Mouse (Mus musculus) stomach, embryonic 15.5 days (tissue): ENCODE data around the gene Laptm5. TPM values are rescaled to one million over a fixed set of nuclear protein-coding genes. Genes with fewer than 3 reads are reported as not detected.

Experiments used
- ATAC-seq: fragments of 200-750 bp; cut with Nextera tagmentation; 2 replicates; pipeline ENCODE4 v1.8.0; 2017; ENCODE audit warnings: low read depth, moderate number of reproducible peaks, moderate TSS enrichment; ENCODE audit not compliant: insufficient read depth, low FRiP score
- H3K27ac ChIP-seq: fragments of 300-500 bp; sonication (generic); 2 replicates; pipeline ENCODE4 v1.5.1; 2015; ENCODE audit warnings: mild to moderate bottlenecking, inconsistent platforms
- H3K27me3 ChIP-seq: fragments of 300-500 bp; sonication (generic); replicated peaks from 2 replicates; pipeline ENCODE4 v1.6.1; 2015; ENCODE audit warnings: inconsistent platforms
- H3K36me3 ChIP-seq: fragments of 300-500 bp; sonication (generic); 2 replicates; pipeline ENCODE4 v1.6.1; 2015; ENCODE audit warnings: inconsistent platforms
- H3K4me1 ChIP-seq: fragments of 300-500 bp; sonication (generic); 2 replicates; pipeline ENCODE4 v1.6.1; 2015; ENCODE audit warnings: inconsistent platforms
- H3K4me2 ChIP-seq: fragments of 300-500 bp; sonication (generic); 2 replicates; pipeline ENCODE4 v1.6.1; 2015; ENCODE audit warnings: mild to moderate bottlenecking, inconsistent platforms
- H3K4me3 ChIP-seq: fragments of 300-500 bp; sonication (generic); replicated peaks from 2 replicates; pipeline ENCODE4 v1.5.1; 2015; ENCODE audit warnings: inconsistent platforms
- H3K9ac ChIP-seq: fragments of 300-500 bp; sonication (generic); 2 replicates; pipeline ENCODE4 v1.6.1; 2015; ENCODE audit warnings: inconsistent platforms
- H3K9me3 ChIP-seq: fragments of 300-500 bp; sonication (generic); 2 replicates; pipeline ENCODE4 v1.6.1; 2016; ENCODE audit warnings: inconsistent platforms
- WGBS: fragments of 180-500 bp; shearing (Covaris S2); methylation state at CpG from one replicate; pipeline ENCODE4 v1.1.7; 2015; 5-methylcytosine and 5-hydroxymethylcytosine counted together
- polyA plus RNA-seq: library from polyadenylated mRNA; unstranded; fragments of >200 nt; fragmentation: Nextera tagmentation; extraction: Ambion mirVana; gene quantifications from 2 replicates; pipeline ENCODE4 v1.2.1, GENCODE M21; 2015

Gene Laptm5
- polyA plus RNA-seq, 1 experiment from 2014 or later = 49.7 TPM

GRCm38 (mm10) chr4:130973332-130974263, 60.7 kb downstream of the Laptm5 start:
- Histone ChIP-seq H3K4me1 (no peaks in the 10 kb centered on the region), H3K4me2 (no peak overlapping the region)
- WGBS = 69% methylated on average over 19 of the region's 19 CpGs

DNA sequence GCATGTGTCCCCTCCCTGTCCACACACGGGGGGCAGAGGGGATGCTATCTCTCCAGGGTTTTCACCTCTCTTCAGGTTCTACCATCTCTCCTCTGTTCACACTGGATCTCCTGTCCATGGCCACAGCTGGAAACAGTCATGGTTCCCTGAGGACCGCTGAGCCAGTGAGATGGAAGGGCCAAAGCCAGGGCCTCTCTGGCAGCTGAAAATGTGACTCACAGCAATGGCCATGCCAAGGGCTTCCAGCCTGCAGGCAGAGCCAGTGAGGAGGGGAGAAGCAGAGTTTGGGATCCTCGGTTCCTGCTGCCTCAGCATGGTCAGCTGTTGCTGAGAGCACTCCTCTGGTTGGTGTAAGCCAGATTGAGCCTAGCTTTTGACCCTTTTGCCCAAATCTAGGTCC, 66.1 kb downstream of the Laptm5 start:
- Histone ChIP-seq H3K4me1 (no peaks in the 10 kb centered on the region), H3K4me3 (no peak overlapping the region), H3K27me3 (no peaks in the 10 kb centered on the region), H3K4me2 (no peak overlapping the region), H3K9ac (no peak overlapping the region), H3K9me3 (no peaks in the 10 kb centered on the region), H3K36me3 (no peaks in the 10 kb centered on the region), H3K27ac (no peak overlapping the region)
- 68% methylated on average over 3 of the region's 3 CpGs for WGBS
- ATAC-seq = no peak

More at GRCm38 (mm10) chr4:130973332-130974263, 60.7 kb downstream of the Laptm5 start:
- Histone ChIP-seq H3K9ac (no peak overlapping the region), H3K27me3 (no peaks in the 10 kb centered on the region), H3K9me3 (no peaks in the 10 kb centered on the region), H3K36me3 (no peaks in the 10 kb centered on the region), H3K4me3 (no peak overlapping the region), H3K27ac (no peak overlapping the region)
- no peak for ATAC-seq

DNA sequence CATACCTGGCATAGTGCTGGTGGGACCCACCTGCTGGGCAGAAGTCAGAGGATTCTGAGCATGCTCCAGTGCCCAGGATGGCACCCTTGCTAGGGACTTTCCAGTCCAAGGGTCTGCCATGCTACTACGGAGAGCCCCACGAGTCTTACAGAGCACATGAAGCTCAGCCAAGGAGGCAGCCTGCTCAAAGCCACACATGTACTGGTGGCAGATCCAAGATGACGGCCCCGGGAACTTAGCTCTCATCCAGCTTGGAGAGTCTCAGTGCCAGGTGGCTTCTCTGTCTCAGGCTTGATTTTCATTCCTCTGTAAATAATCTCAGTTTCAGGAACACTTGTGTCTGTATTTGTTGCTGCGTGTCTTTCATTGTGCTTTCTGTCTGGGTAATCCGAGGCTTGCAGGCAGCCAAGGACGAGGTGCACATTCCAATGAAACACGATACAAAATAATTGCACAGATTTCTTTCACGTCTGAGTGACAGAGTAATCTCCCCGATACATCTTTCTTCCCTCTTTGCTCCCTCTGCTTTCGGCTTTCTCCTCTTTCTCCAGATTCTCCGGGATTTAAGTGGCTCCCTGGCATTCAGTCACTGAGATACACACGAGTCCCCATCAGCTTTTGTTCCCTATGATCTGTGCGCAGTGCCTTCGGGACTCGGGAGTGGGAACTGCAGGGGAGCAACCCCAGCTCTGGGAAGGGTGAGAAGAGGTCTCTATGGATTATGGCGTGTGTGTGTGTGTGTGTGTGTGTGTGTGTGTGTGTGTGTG, 71.7 kb downstream of the Laptm5 start:
- WGBS = 54% methylated on average over 17 of the region's 17 CpGs

More for the DNA sequence above, 71.7 kb downstream of the Laptm5 start:
- Histone ChIP-seq H3K9me3 (no peaks in the 10 kb centered on the region), H3K4me2 (no peak overlapping the region), H3K36me3 (no peaks in the 10 kb centered on the region), H3K27me3 (no peaks in the 10 kb centered on the region), H3K27ac (no peak overlapping the region), H3K4me1 (no peaks in the 10 kb centered on the region), H3K9ac (no peak overlapping the region), H3K4me3 (no peak overlapping the region)
- no peak for ATAC-seq

Other genes with a start within 250 kb of the Laptm5 start
- gene Pum1, start 249.8 kb upstream of the Laptm5 start, polyA plus RNA-seq = 72.4 and 78.4 TPM in 2 replicates
- 24.4 and 26.3 TPM in 2 replicates for gene Sdc3, start 120.6 kb upstream of the Laptm5 start, polyA plus RNA-seq
- 0.06 TPM in 1 of 2 replicates, not detected in the other for gene Matn1, start 31.3 kb downstream of the Laptm5 start, polyA plus RNA-seq